Mouse (Mus musculus) heart, adult 9 months (tissue): ENCODE measurements at regions not wholly inside any gene's neighbourhood (a gene's known extent, or its start where the extent isn't known, plus 50 kb on each side); places are given as distances from the start of the nearest gene placed in this dataset.

ENCODE experiments used
- DNase-seq, 2 experiments: peaks; one replicate each; pipeline ENCODE4 v3.0.0; 2022; ENCODE audit warnings: low spot score in 2 of 2

DNA sequence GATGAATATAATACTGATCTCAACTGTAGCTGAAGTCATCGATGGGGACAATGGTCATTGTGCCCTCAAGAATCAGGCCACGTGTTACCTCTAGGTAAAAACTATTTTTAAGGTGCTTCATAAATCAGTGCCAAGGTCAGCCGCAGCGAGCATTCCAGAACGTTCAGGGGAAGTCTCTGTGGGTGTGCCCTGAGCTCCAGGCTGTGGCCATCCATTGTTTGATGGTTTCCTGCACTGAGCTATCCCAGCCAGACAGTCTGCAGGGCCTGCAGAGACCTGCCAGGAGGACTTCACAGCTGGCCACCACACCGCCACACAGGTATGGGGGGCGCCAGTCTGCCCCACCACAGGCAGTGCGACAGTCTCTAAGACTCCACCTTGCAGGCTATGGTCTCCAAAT lies 62.5 kb upstream of the Zfp637 start:
- peak; percentile 56 to 76 for DNase-seq

DNA sequence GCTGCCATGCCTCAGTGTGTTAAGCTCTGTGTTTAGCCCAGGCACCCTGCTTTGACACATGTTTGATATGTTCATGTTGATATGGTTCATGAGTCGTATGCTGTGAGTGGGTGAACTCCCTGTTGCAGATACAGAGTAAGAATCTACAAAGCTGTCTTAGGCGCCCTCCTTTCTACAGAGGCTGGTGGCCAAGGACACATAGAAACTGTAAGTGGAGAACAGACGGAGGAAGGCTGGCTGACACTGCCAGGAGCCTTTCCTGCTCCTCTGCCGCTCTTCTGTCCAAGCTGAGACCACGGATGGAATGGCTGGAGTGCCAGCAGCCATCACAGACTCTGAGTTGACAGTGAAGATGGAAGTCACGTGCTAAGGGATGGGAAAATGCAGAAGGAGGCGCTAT lies 62.0 kb upstream of the Zfp637 start:
- DNase-seq = no peak

DNA sequence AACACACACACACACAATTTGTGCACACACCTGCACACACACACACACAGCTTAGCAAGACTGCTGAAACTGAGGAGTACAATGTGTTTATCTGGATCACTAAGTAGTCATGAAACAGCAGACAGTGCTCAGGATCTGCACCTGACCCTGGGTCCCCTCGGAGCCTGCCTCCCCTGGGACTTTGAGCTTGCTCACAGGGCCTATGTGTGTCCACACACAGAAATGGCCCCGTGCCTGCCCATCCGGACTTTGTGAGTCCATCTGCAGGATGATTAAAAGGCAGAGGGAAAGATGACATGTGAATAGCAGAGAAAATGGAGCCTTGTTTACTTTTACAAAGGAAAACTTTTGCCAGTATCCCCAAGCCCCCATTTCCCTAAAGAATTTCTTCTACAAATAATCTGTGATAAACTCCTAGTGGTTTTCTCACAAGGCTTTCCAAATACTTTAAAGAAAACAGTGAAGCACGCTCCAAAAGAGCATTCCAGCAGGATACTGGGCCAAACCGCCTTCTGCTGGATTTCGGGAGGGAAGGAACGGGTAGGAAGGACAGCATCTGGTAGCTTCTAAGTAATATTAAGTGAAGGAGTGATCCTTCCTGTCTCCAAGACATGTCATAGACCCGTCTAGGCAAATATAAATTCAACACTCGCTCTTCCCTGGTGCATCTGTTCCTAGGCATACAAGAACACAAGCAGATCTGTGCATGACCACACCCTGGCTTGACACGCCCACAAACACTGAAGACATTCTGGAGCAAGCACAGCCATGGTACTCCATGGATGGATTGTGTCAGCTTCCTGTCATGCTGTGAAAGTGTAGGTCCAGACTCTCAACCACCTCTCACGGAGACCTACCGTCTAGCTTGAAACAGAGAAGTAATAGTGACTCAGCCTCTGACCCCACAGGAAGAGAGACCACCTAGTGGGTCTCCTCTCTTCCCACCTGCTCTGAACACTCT lies 52.1 kb upstream of the Zfp637 start:
- peak; percentile 10 to 18 for DNase-seq

DNA sequence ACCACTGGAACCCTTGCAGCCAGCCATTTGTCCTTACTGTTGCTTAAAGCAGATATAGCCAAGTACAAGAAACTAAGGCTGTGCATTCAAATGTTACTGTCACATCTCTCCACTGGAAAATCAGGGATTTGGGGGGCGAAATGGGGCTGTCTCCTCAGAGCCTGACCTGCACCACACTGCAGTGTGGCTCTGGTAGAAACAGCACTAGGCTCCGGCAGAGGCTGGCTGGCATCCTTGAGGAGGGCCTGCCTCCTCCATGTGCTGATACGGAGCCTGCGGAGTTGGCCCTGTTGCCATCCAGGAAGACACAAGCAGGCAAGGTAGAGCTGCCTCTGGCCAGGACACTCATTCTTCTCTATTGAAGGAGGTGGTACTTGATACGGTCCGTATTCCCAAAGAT lies 50.4 kb upstream of the Zfp637 start:
- DNase-seq = no peak
